ENCODE assay signal across 11 mouse cellular contexts in the genomic region with DNA sequence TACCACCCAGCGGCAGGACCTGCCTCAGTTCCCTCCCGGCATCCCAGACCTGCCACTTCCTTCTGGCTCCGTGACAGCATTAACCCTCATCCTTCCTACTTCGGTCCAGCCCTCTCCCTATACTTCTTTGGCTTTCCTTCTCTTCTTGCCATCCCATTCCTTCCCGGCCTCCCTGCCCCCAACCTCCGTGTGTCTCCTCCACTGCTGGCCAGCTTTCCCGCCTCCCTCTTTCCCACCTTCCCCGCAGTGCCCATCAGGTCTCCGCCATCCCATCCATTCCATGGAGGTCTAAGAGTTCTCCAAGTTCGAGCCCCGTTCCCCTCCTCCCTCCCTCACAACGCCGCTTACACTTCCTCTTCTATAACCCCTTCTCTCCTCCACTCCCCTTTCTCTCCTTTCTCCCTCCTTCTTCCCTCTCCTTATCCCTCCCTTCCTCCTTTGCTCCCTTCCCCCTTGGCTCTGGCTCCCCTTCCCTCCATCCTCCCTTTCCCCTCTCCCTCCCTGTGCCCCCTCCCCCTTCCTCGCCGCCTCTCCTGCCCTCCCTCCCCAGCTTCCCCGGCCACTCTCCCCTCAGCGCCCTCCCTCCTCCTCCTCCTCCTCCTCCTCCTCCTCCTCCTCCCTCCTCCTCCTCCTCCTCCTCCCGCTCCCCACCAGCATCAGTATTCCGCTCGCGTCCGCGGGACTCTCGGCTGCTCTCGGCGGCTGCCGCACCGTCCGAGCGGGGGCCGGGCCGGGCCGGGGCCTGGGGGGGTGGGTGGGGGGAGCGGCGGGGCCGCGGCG. TPM values are rescaled to one million over a fixed set of nuclear protein-coding genes. Genes with fewer than 3 reads are reported as not detected.
DNase-seq lines count a peak whose midpoint lies in the region; ATAC-seq and TF ChIP-seq lines count a peak whose summit lies in the region.
"Had no signal": no experiment of that assay in that cellular context is flagged by ENCODE, and none has a peak within 500 bp of the region (broad histone marks: within the 10 kb centered on the region; RNA-seq: fewer than 3 reads in every experiment).

No protein-coding gene starts in this region.

- H3K4me1 ChIP-seq in heart, embryonic 10.5 days = peaks cover 24% of the 10 kb centered on the region
- H3K4me1 ChIP-seq in ES-Bruce4 (ENCODE audit: control insufficient read depth, insufficient read depth, low read length) = no peaks in the 10 kb centered on the region
- H3K4me1 ChIP-seq in embryonic facial prominence, embryonic 10.5 days = peaks cover 41% of the 10 kb centered on the region
- H3K4me1 ChIP-seq in intestine, postnatal 0 days (replicated peaks; ENCODE audit: control insufficient read depth, insufficient read depth, low read length) = no peaks in the 10 kb centered on the region

- DNase-seq in heart, embryonic 10.5 days (ENCODE audit: low spot score) = no peak
- no peak for DNase-seq in heart, postnatal 25 days (ENCODE audit: low spot score)
- peak; percentile 77 for DNase-seq in embryonic facial prominence, embryonic 10.5 days (ENCODE audit: low spot score)
- peak; percentile 82 for DNase-seq in retina, postnatal 1 day
- no peak for DNase-seq in urinary bladder, postnatal 14 days (ENCODE audit: low spot score)
- DNase-seq in layer of hippocampus, adult 9-11 months = no peak

- peak overlapping the region; percentile 62 for H3K4me3 ChIP-seq in heart, embryonic 10.5 days
- peak overlapping the region; percentile 67 for H3K4me3 ChIP-seq in ES-Bruce4 (ENCODE audit: low read depth, low read length)
- H3K4me3 ChIP-seq in embryonic facial prominence, embryonic 10.5 days = peak overlapping the region; percentile 74
- H3K4me3 ChIP-seq in intestine, postnatal 0 days (ENCODE audit: low read depth, low read length) = peak overlapping the region; percentile 16; the same call in 1 of the 2 replicates
- H3K4me3 ChIP-seq: erythroblast, embryonic 14.5 days; myocyte had no signal

- H3K4me2 ChIP-seq in intestine, postnatal 0 days (replicated peaks; ENCODE audit: low read depth) = peak overlapping the region; percentile 59

- H3K36me3 ChIP-seq in heart, embryonic 10.5 days = no peaks in the 10 kb centered on the region
- no peaks in the 10 kb centered on the region for H3K36me3 ChIP-seq in ES-Bruce4 (ENCODE audit: control insufficient read depth, insufficient read depth, low read length, poor library complexity, severe bottlenecking)
- H3K36me3 ChIP-seq in embryonic facial prominence, embryonic 10.5 days (replicated peaks) = no peaks in the 10 kb centered on the region
- H3K36me3 ChIP-seq in intestine, postnatal 0 days (ENCODE audit: control insufficient read depth, insufficient read depth) = no peaks in the 10 kb centered on the region

- TF ChIP-seq CTCF in ES-Bruce4 (IDR thresholded peaks at IDR 0.05; ENCODE audit: low read depth, low read length) = no peak
- no peak for TF ChIP-seq CTCF in intestine, postnatal 0 days (IDR thresholded peaks at IDR 0.05; ENCODE audit: low read depth)

- peaks cover 75% of the 10 kb centered on the region for H3K27me3 ChIP-seq in heart, embryonic 10.5 days (ENCODE audit: insufficient read depth, poor library complexity, severe bottlenecking)
- H3K27me3 ChIP-seq in ES-Bruce4 (ENCODE audit: control insufficient read depth, insufficient read depth, low read length, poor library complexity, severe bottlenecking) = no peaks in the 10 kb centered on the region; the same call in 1 of the 2 replicates
- peaks cover 73% of the 10 kb centered on the region for H3K27me3 ChIP-seq in embryonic facial prominence, embryonic 10.5 days (replicated peaks; ENCODE audit: low read depth, poor library complexity, severe bottlenecking)
- peaks cover 34% of the 10 kb centered on the region for H3K27me3 ChIP-seq in intestine, postnatal 0 days (replicated peaks; ENCODE audit: control insufficient read depth, insufficient read depth, low read length)

- 3% methylated on average over 17 of the region's 38 CpGs for WGBS in heart, embryonic 10.5 days
- WGBS in embryonic facial prominence, embryonic 10.5 days = 1% methylated on average over 17 of the region's 38 CpGs
- WGBS in intestine, postnatal 0 days = 4% methylated on average over 16 of the region's 38 CpGs

- intact Hi-C loops in heart, postnatal 25 days (cut with DNase I) = no loop called here

- ATAC-seq in intestine, postnatal 0 days = no peak

- no peak for TF ChIP-seq POLR2A in ES-Bruce4 (IDR thresholded peaks at IDR 0.05; ENCODE audit: insufficient read depth, low read length)

- no peak overlapping the region for H3K27ac ChIP-seq in heart, embryonic 10.5 days
- H3K27ac ChIP-seq in ES-Bruce4 (ENCODE audit: insufficient read depth, low read length) = no peak overlapping the region
- peak overlapping the region; percentile 85 for H3K27ac ChIP-seq in embryonic facial prominence, embryonic 10.5 days (replicated peaks)
- H3K27ac ChIP-seq in intestine, postnatal 0 days (ENCODE audit: low read depth, low read length) = no peak overlapping the region

- H3K9me3 ChIP-seq in heart, embryonic 10.5 days = no peaks in the 10 kb centered on the region
- H3K9me3 ChIP-seq in ES-Bruce4 (replicated peaks; ENCODE audit: control insufficient read depth, insufficient read depth, low read length, poor library complexity, severe bottlenecking) = no peaks in the 10 kb centered on the region
- no peaks in the 10 kb centered on the region for H3K9me3 ChIP-seq in embryonic facial prominence, embryonic 10.5 days
- H3K9me3 ChIP-seq in intestine, postnatal 0 days (ENCODE audit: control insufficient read depth) = no peaks in the 10 kb centered on the region

- no peak for TF ChIP-seq EP300 in ES-Bruce4 (IDR thresholded peaks at IDR 0.05; ENCODE audit: insufficient read depth, low read depth, low read length)

- peak overlapping the region; percentile 40; the same call in 1 of the 2 replicates for H3K9ac ChIP-seq in ES-Bruce4 (ENCODE audit: low read depth, poor library complexity, severe bottlenecking)
- no peak overlapping the region for H3K9ac ChIP-seq in intestine, postnatal 0 days (ENCODE audit: low read depth, low read length)

RNA-seq across cellular contexts. Expression of gene Lrrc4b, which starts 0.5 kb away (rescaled TPM):
- polyA plus RNA-seq in heart, embryonic 10.5 days (2016; fragmentation: Nextera tagmentation; extraction: Ambion mirVana) = 1.2 and 1.7 TPM in 2 replicates
- 10 to 100 TPM; 27.9 to 32.7 TPM for total RNA-seq in heart, postnatal 25 days (2021)
- polyA plus RNA-seq in ES-Bruce4 (2011; ENCODE audit: insufficient read depth, insufficient read length, low read depth, missing spikeins) = not detected in 2 replicates
- 0.68 and 1.1 TPM in 2 replicates for polyA plus RNA-seq in embryonic facial prominence, embryonic 10.5 days (2016; fragmentation: Nextera tagmentation; extraction: Ambion mirVana)
- 0.35 and 0.54 TPM in 2 replicates for polyA plus RNA-seq in intestine, postnatal 0 days (2015; fragmentation: Nextera tagmentation; extraction: Ambion mirVana)
- polyA plus RNA-seq: C2C12; erythroblast, embryonic 14.5 days; myocyte had no signal

RNA-seq across cellular contexts. Expression of gene Aspdh, which starts 36.8 kb away (rescaled TPM):
- polyA plus RNA-seq in heart, embryonic 10.5 days (2016; fragmentation: Nextera tagmentation; extraction: Ambion mirVana) = 0.83 and 1.8 TPM in 2 replicates
- 1 to 10 TPM in 1 of 2 experiments, under 1 TPM in 1; 0.70 to 1.3 TPM for total RNA-seq in heart, postnatal 25 days (2021)
- not detected in 2 replicates for polyA plus RNA-seq in ES-Bruce4 (2011; ENCODE audit: insufficient read depth, insufficient read length, low read depth, missing spikeins)
- 0.64 TPM in 1 of 2 replicates, not detected in the other for polyA plus RNA-seq in embryonic facial prominence, embryonic 10.5 days (2016; fragmentation: Nextera tagmentation; extraction: Ambion mirVana)
- 1.5 and 1.7 TPM in 2 replicates for polyA plus RNA-seq in intestine, postnatal 0 days (2015; fragmentation: Nextera tagmentation; extraction: Ambion mirVana)
- polyA plus RNA-seq: C2C12, myocyte had no signal

RNA-seq across cellular contexts. Expression of gene Josd2, which starts 39.4 kb away (rescaled TPM):
- polyA plus RNA-seq in heart, embryonic 10.5 days (2016; fragmentation: Nextera tagmentation; extraction: Ambion mirVana) = 158 and 196 TPM in 2 replicates
- 100 to 1,000 TPM; 158 to 161 TPM for total RNA-seq in heart, postnatal 25 days (2021)
- 9.7 and 12.3 TPM in 2 replicates for polyA plus RNA-seq in ES-Bruce4 (2011; ENCODE audit: insufficient read depth, insufficient read length, low read depth, missing spikeins)
- 80.3 and 85.1 TPM in 2 replicates for polyA plus RNA-seq in embryonic facial prominence, embryonic 10.5 days (2016; fragmentation: Nextera tagmentation; extraction: Ambion mirVana)
- 28.6 and 30.3 TPM in 2 replicates for polyA plus RNA-seq in intestine, postnatal 0 days (2015; fragmentation: Nextera tagmentation; extraction: Ambion mirVana)

RNA-seq across cellular contexts. Expression of gene 1700008O03Rik, which starts 42.7 kb away (rescaled TPM):
- polyA plus RNA-seq in heart, embryonic 10.5 days (2016; fragmentation: Nextera tagmentation; extraction: Ambion mirVana) = 0.49 and 0.83 TPM in 2 replicates
- total RNA-seq in heart, postnatal 25 days (2021) = under 1 TPM; 0.28 to 0.62 TPM
- polyA plus RNA-seq in ES-Bruce4 (2011; ENCODE audit: insufficient read depth, insufficient read length, low read depth, missing spikeins) = 7.7 and 8.3 TPM in 2 replicates
- polyA plus RNA-seq in embryonic facial prominence, embryonic 10.5 days (2016; fragmentation: Nextera tagmentation; extraction: Ambion mirVana) = 1.1 and 1.9 TPM in 2 replicates
- 0.51 and 0.60 TPM in 2 replicates for polyA plus RNA-seq in intestine, postnatal 0 days (2015; fragmentation: Nextera tagmentation; extraction: Ambion mirVana)
- polyA plus RNA-seq: myocyte had no signal

RNA-seq across cellular contexts. Expression of gene Syt3, which starts 44.5 kb away (rescaled TPM):
- 0.74 and 0.78 TPM in 2 replicates for polyA plus RNA-seq in heart, embryonic 10.5 days (2016; fragmentation: Nextera tagmentation; extraction: Ambion mirVana)
- total RNA-seq in heart, postnatal 25 days (2021) = 1 to 10 TPM; 1.3 to 2.2 TPM
- 1.8 and 1.9 TPM in 2 replicates for polyA plus RNA-seq in ES-Bruce4 (2011; ENCODE audit: insufficient read depth, insufficient read length, low read depth, missing spikeins)
- polyA plus RNA-seq in embryonic facial prominence, embryonic 10.5 days (2016; fragmentation: Nextera tagmentation; extraction: Ambion mirVana) = 1.8 and 2.4 TPM in 2 replicates
- polyA plus RNA-seq in intestine, postnatal 0 days (2015; fragmentation: Nextera tagmentation; extraction: Ambion mirVana) = 0.55 and 0.58 TPM in 2 replicates
- polyA plus RNA-seq: C2C12; erythroblast, embryonic 14.5 days; myocyte had no signal

Comparison
In these comparisons a context has a peak if more than half of its experiments do, and no peak if none do; other contexts are left out.
1. DNase-seq: peak in embryonic facial prominence, embryonic 10.5 days (single experiment) and retina, postnatal 1 day (single experiment); none in heart, embryonic 10.5 days (single experiment), heart, postnatal 25 days (single experiment), urinary bladder, postnatal 14 days (single experiment) and layer of hippocampus, adult 9-11 months (single experiment).
2. H3K4me3 ChIP-seq: peak in every context shown above with its lines; median percentile 74 in embryonic facial prominence, embryonic 10.5 days; 67 in ES-Bruce4; 62 in heart, embryonic 10.5 days; 16 in intestine, postnatal 0 days.